Mouse (Mus musculus): ENCODE results near the gene Acsl6. TPM values are rescaled to one million over a fixed set of nuclear protein-coding genes. Genes with fewer than 3 reads are reported as not detected.

Gene Acsl6
- polyA plus RNA-seq, 1 experiment = 17.6 TPM

GRCm38 (mm10) chr11:54304471-54304873 lies 874 bp downstream of the Acsl6 start:
- H3K4me3 ChIP-seq = no peak overlapping the region
- TF ChIP-seq SRF (IDR thresholded peaks at IDR 0.05; ENCODE audit: control insufficient read depth, insufficient read length, low read depth) (no peak), MYOG (IDR thresholded peaks at IDR 0.05; ENCODE audit: control insufficient read depth in 1 of 3, insufficient read depth in 1 of 3, insufficient read length in 2 of 3, low read depth in 2 of 3) (no peak), TCF12 (IDR thresholded peaks at IDR 0.05; ENCODE audit: insufficient read depth, poor library complexity, severe bottlenecking) (no peak), REST (IDR thresholded peaks at IDR 0.05; ENCODE audit: insufficient read depth, insufficient read length) (no peak), TCF3 (IDR thresholded peaks at IDR 0.05; ENCODE audit: insufficient read length, low read depth) (no peak), USF1 (IDR thresholded peaks at IDR 0.05; ENCODE audit: low read depth) (no peak), E2F4 (IDR thresholded peaks at IDR 0.05; ENCODE audit: insufficient read depth) (no peak), POLR2A (IDR thresholded peaks at IDR 0.05; ENCODE audit: insufficient read length, low read depth) (no peak), CEBPB (IDR thresholded peaks at IDR 0.05; ENCODE audit: insufficient read depth, poor library complexity, severe bottlenecking) (no peak), MAX (IDR thresholded peaks at IDR 0.05; ENCODE audit: low read depth) (no peak), MYOD1 (IDR thresholded peaks at IDR 0.05; ENCODE audit: control insufficient read depth in 1 of 3, insufficient read length in 2 of 3, low read depth in 2 of 3) (no peak), POLR2AphosphoS2 (IDR thresholded peaks at IDR 0.05; ENCODE audit: insufficient read length, low read depth) (no peak)
- H3K27me3 ChIP-seq (ENCODE audit: control insufficient read depth, insufficient read depth, insufficient read length) = peaks cover 8% of the 10 kb centered on the region

GRCm38 (mm10) chr11:54305331-54305730 lies 1.7 kb downstream of the Acsl6 start:
- Histone ChIP-seq H3K4me2 (ENCODE audit: low read depth) (no peak overlapping the region), H3K36me3 (ENCODE audit: control insufficient read depth, insufficient read depth) (no peaks in the 10 kb centered on the region), H3K27me3 (ENCODE audit: control insufficient read depth, insufficient read depth, insufficient read length) (peaks cover 8% of the 10 kb centered on the region), H3K4me3 (no peak overlapping the region), H3ac (ENCODE audit: control insufficient read depth, insufficient read length) (no peak overlapping the region), H3K79me2 (ENCODE audit: control insufficient read depth, insufficient read depth) (no peaks in the 10 kb centered on the region)
- TF ChIP-seq CEBPB (IDR thresholded peaks at IDR 0.05; ENCODE audit: insufficient read depth, poor library complexity, severe bottlenecking) (no peak), E2F4 (IDR thresholded peaks at IDR 0.05; ENCODE audit: insufficient read depth) (no peak), SRF (IDR thresholded peaks at IDR 0.05; ENCODE audit: control insufficient read depth, insufficient read length, low read depth) (no peak), REST (IDR thresholded peaks at IDR 0.05; ENCODE audit: insufficient read depth, insufficient read length) (no peak), POLR2A (IDR thresholded peaks at IDR 0.05; ENCODE audit: insufficient read length, low read depth) (no peak), USF1 (IDR thresholded peaks at IDR 0.05; ENCODE audit: low read depth) (no peak), TCF3 (IDR thresholded peaks at IDR 0.05; ENCODE audit: insufficient read length, low read depth) (no peak), MAX (IDR thresholded peaks at IDR 0.05; ENCODE audit: low read depth) (no peak), POLR2AphosphoS2 (IDR thresholded peaks at IDR 0.05; ENCODE audit: insufficient read length, low read depth) (no peak)

More at GRCm38 (mm10) chr11:54304471-54304873, 874 bp downstream of the Acsl6 start:
- no peak overlapping the region for H3K4me2 ChIP-seq (ENCODE audit: low read depth)
- no peak overlapping the region for H3ac ChIP-seq (ENCODE audit: control insufficient read depth, insufficient read length)
- no peaks in the 10 kb centered on the region for H3K36me3 ChIP-seq (ENCODE audit: control insufficient read depth, insufficient read depth)
- H3K79me2 ChIP-seq (ENCODE audit: control insufficient read depth, insufficient read depth) = no peaks in the 10 kb centered on the region

- TF ChIP-seq POLR2A (IDR thresholded peaks at IDR 0.05; ENCODE audit: insufficient read length, low read depth) (no peak), REST (IDR thresholded peaks at IDR 0.05; ENCODE audit: insufficient read depth, insufficient read length) (no peak), MYOD1 (IDR thresholded peaks at IDR 0.05; ENCODE audit: control insufficient read depth in 1 of 3, insufficient read length in 2 of 3, low read depth in 2 of 3) (no peak), MAX (IDR thresholded peaks at IDR 0.05; ENCODE audit: low read depth) (no peak), SRF (IDR thresholded peaks at IDR 0.05; ENCODE audit: control insufficient read depth, insufficient read length, low read depth) (no peak)
- no peak overlapping the region for H3ac ChIP-seq (ENCODE audit: control insufficient read depth, insufficient read length)
- H3K79me2 ChIP-seq (ENCODE audit: control insufficient read depth, insufficient read depth) = no peaks in the 10 kb centered on the region
- H3K4me2 ChIP-seq (ENCODE audit: low read depth) = no peak overlapping the region
- H3K4me3 ChIP-seq = no peak overlapping the region
- no peaks in the 10 kb centered on the region for H3K36me3 ChIP-seq (ENCODE audit: control insufficient read depth, insufficient read depth)
- H3K27me3 ChIP-seq (ENCODE audit: control insufficient read depth, insufficient read depth, insufficient read length) = peaks cover 8% of the 10 kb centered on the region
Measured at GRCm38 (mm10) chr11:54307139-54307816, 3.7 kb downstream of the Acsl6 start.

- Histone ChIP-seq H3ac (ENCODE audit: control insufficient read depth, insufficient read length) (no peak overlapping the region), H3K4me3 (no peak overlapping the region), H3K27me3 (ENCODE audit: control insufficient read depth, insufficient read depth, insufficient read length) (no peaks in the 10 kb centered on the region), H3K36me3 (ENCODE audit: control insufficient read depth, insufficient read depth) (no peaks in the 10 kb centered on the region), H3K79me2 (ENCODE audit: control insufficient read depth, insufficient read depth) (no peaks in the 10 kb centered on the region), H3K4me2 (ENCODE audit: low read depth) (no peak overlapping the region)
- TF ChIP-seq REST (IDR thresholded peaks at IDR 0.05; ENCODE audit: insufficient read depth, insufficient read length) (no peak), MYOG (IDR thresholded peaks at IDR 0.05; ENCODE audit: control insufficient read depth in 1 of 3, insufficient read depth in 1 of 3, insufficient read length in 2 of 3, low read depth in 2 of 3) (peak in 2 of 3 experiments; percentile 8 to 72), MYOD1 (IDR thresholded peaks at IDR 0.05; ENCODE audit: control insufficient read depth in 1 of 3, insufficient read length in 2 of 3, low read depth in 2 of 3) (peak in 1 of 3 experiments; percentile 53)
Measured at GRCm38 (mm10) chr11:54310588-54310987, 7.0 kb downstream of the Acsl6 start.

- no peak overlapping the region for H3K4me2 ChIP-seq (ENCODE audit: low read depth)
- TF ChIP-seq SRF (IDR thresholded peaks at IDR 0.05; ENCODE audit: control insufficient read depth, insufficient read length, low read depth) = no peak
- TF ChIP-seq POLR2AphosphoS2 (IDR thresholded peaks at IDR 0.05; ENCODE audit: insufficient read length, low read depth) = no peak
- no peak for TF ChIP-seq MAX (IDR thresholded peaks at IDR 0.05; ENCODE audit: low read depth)
- no peak for TF ChIP-seq TCF12 (IDR thresholded peaks at IDR 0.05; ENCODE audit: insufficient read depth, poor library complexity, severe bottlenecking)
- no peak for TF ChIP-seq POLR2A (IDR thresholded peaks at IDR 0.05; ENCODE audit: insufficient read length, low read depth)
- TF ChIP-seq USF1 (IDR thresholded peaks at IDR 0.05; ENCODE audit: low read depth) = no peak
- TF ChIP-seq MYOD1 (IDR thresholded peaks at IDR 0.05; ENCODE audit: control insufficient read depth in 1 of 3, insufficient read length in 2 of 3, low read depth in 2 of 3) = no peak
- TF ChIP-seq E2F4 (IDR thresholded peaks at IDR 0.05; ENCODE audit: insufficient read depth) = no peak
- TF ChIP-seq REST (IDR thresholded peaks at IDR 0.05; ENCODE audit: insufficient read depth, insufficient read length) = no peak
- no peak for TF ChIP-seq CEBPB (IDR thresholded peaks at IDR 0.05; ENCODE audit: insufficient read depth, poor library complexity, severe bottlenecking)
- no peak for TF ChIP-seq TCF3 (IDR thresholded peaks at IDR 0.05; ENCODE audit: insufficient read length, low read depth)
- TF ChIP-seq MYOG (IDR thresholded peaks at IDR 0.05; ENCODE audit: control insufficient read depth in 1 of 3, insufficient read depth in 1 of 3, insufficient read length in 2 of 3, low read depth in 2 of 3) = no peak
- H3K4me3 ChIP-seq = no peak overlapping the region
- no peaks in the 10 kb centered on the region for H3K79me2 ChIP-seq (ENCODE audit: control insufficient read depth, insufficient read depth)
- no peaks in the 10 kb centered on the region for H3K27me3 ChIP-seq (ENCODE audit: control insufficient read depth, insufficient read depth, insufficient read length)
- no peaks in the 10 kb centered on the region for H3K36me3 ChIP-seq (ENCODE audit: control insufficient read depth, insufficient read depth)
- H3ac ChIP-seq (ENCODE audit: control insufficient read depth, insufficient read length) = no peak overlapping the region
Measured at GRCm38 (mm10) chr11:54312021-54312420, 8.4 kb downstream of the Acsl6 start.
